Mouse (Mus musculus) duodenum, adult 2 months (tissue): ENCODE measurements around the gene Rwdd4a. TPM values are rescaled to one million over a fixed set of nuclear protein-coding genes. Genes with fewer than 3 reads are reported as not detected.

Experiments used
- polyA plus RNA-seq: library from polyadenylated mRNA; depleted of rRNA; stranded (reverse); fragments of >200 nt; gene quantifications from 2 replicates; pipeline ENCODE4 v1.2.3, GENCODE M21; 2012; ENCODE audit warnings: low replicate concordance; rRNA removed

Gene Rwdd4a
- 12.5 and 14.8 TPM in 2 replicates for polyA plus RNA-seq

DNA sequence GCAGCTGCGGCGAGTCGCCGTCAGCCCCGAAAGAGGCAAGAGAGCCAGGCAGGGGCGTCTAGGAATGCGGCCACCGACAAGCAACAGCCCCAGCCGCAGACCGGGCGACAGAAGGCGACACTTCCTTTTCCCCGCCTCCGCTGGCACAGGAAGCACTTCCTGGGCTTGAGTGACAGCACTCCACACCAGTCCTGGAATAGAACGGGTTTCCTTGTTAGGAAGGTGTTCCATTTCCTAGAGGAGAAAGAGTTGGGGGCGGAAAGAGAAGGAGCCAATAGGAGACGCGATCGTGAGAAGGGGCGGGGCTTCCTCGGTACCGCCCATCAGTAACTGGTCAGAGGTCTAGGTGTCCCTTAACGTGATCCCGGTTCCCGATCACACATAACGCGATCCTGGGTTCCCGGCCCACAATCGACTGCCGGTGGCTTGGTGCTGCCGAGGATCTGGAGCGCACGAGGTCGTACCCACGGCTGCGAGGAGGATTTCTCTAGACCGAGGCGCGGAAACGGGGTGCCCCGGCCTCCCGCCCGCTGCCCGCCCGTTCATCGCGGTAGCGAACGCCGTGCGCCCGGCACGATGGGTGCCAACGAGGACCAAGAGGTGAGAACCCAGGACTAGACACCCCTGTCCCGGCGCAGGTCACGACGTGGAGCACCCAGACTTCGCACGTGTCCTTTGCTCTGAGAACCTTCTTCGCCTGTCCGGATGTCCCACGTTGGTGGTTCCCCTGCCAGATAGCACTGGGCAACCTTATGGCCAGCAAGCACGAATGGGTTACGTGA lies at the start of gene Rwdd4a, which contains the start of gene Trappc11:
Gene Rwdd4a (plus strand): TSS at position 321 of the 782 bp plus-strand sequence.
Gene Trappc11 (minus strand): TSS at position 127 of the 782 bp plus-strand sequence.

Other genes starting within 250 kb of the Rwdd4a start
- 0.75 and 1.3 TPM in 2 replicates for gene Stox2, start 87.3 kb upstream of the Rwdd4a start, polyA plus RNA-seq
- gene Trappc11, start 194 bp upstream of the Rwdd4a start, polyA plus RNA-seq: 9.5 and 10.1 TPM in 2 replicates
- gene Ing2, start 141.9 kb downstream of the Rwdd4a start, polyA plus RNA-seq: 1.2 and 2.3 TPM in 2 replicates
- 17.9 and 25.5 TPM in 2 replicates for gene Cdkn2aip, start 180.3 kb downstream of the Rwdd4a start, polyA plus RNA-seq